Mouse (Mus musculus): ENCODE measurements at regions not wholly inside any gene's neighbourhood (a gene's known extent, or its start where the extent isn't known, plus 50 kb on each side); places are given as distances from the start of the nearest gene placed in this dataset.

GRCm38 (mm10) chr15:40453235-40453634, 319.1 kb downstream of the 9330182O14Rik start:
- Histone ChIP-seq H3K9ac (replicated peaks; ENCODE audit: low read depth) (no peak overlapping the region), H3K4me3 (ENCODE audit: low read depth, low read length) (no peak overlapping the region), H3K4me2 (replicated peaks; ENCODE audit: low read depth, low read length) (no peak overlapping the region), H3K4me1 (ENCODE audit: insufficient read depth, low read depth, low read length) (no peaks in the 10 kb centered on the region), H3K36me3 (ENCODE audit: insufficient read depth, low read length) (no peaks in the 10 kb centered on the region), H3K27me3 (replicated peaks; ENCODE audit: insufficient read depth, low read length) (no peaks in the 10 kb centered on the region), H3K9me3 (ENCODE audit: low read length) (no peaks in the 10 kb centered on the region), H3K27ac (ENCODE audit: low read length) (no peak overlapping the region)
- no peak for TF ChIP-seq EP300 (IDR thresholded peaks at IDR 0.05)
- TF ChIP-seq CTCF (IDR thresholded peaks at IDR 0.05) = no peak
- 73% methylated on average over 2 of the region's 2 CpGs for WGBS
- ATAC-seq = no peak
- DNase-seq (ENCODE audit: low spot score) = no peak

GRCm38 (mm10) chr15:40475659-40476355, 341.6 kb downstream of the 9330182O14Rik start:
- peak; percentile 20 for DNase-seq (ENCODE audit: low spot score)
- Histone ChIP-seq H3K4me3 (ENCODE audit: low read depth, low read length) (no peak overlapping the region), H3K9me3 (ENCODE audit: low read length) (no peaks in the 10 kb centered on the region), H3K27ac (ENCODE audit: low read length) (no peak overlapping the region), H3K27me3 (replicated peaks; ENCODE audit: insufficient read depth, low read length) (no peaks in the 10 kb centered on the region), H3K4me1 (ENCODE audit: insufficient read depth, low read depth, low read length) (no peaks in the 10 kb centered on the region), H3K36me3 (ENCODE audit: insufficient read depth, low read length) (no peaks in the 10 kb centered on the region), H3K4me2 (replicated peaks; ENCODE audit: low read depth, low read length) (no peak overlapping the region), H3K9ac (replicated peaks; ENCODE audit: low read depth) (no peak overlapping the region)
- no peak for TF ChIP-seq EP300 (IDR thresholded peaks at IDR 0.05)
- TF ChIP-seq CTCF (IDR thresholded peaks at IDR 0.05) = no peak
- ATAC-seq = no peak
- 39% methylated on average over 7 of the region's 7 CpGs for WGBS

DNA sequence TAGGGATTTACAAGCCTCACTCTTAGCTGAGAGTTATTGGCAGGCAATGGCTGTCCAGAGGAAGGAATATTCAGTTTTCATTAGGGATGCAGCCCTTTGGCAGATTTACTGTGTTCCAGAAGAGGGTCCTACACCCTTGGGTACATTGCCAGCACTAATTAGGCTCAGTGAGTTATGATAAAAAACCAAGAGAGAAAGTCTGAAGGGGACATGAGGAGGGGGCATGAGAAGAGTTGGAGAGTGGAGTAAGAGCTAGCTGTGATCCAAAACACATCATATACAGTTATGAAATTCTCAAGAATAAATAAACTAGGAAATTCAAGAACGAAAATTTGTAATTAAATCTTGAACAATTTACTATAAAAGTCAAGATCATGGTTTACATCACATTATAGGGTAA, 346.2 kb downstream of the 9330182O14Rik start:
- no peak overlapping the region for H3K4me3 ChIP-seq (ENCODE audit: low read depth, low read length)
- ATAC-seq = no peak
- H3K4me1 ChIP-seq (ENCODE audit: insufficient read depth, low read depth, low read length) = no peaks in the 10 kb centered on the region
- 44% methylated on average over 1 of the region's 1 CpGs for WGBS
- H3K27ac ChIP-seq (ENCODE audit: low read length) = no peak overlapping the region
- DNase-seq (ENCODE audit: low spot score) = no peak
- no peaks in the 10 kb centered on the region for H3K9me3 ChIP-seq (ENCODE audit: low read length)
- H3K4me2 ChIP-seq (replicated peaks; ENCODE audit: low read depth, low read length) = no peak overlapping the region
- no peaks in the 10 kb centered on the region for H3K36me3 ChIP-seq (ENCODE audit: insufficient read depth, low read length)
- TF ChIP-seq CTCF (IDR thresholded peaks at IDR 0.05) (no peak), EP300 (IDR thresholded peaks at IDR 0.05) (no peak)
- H3K9ac ChIP-seq (replicated peaks; ENCODE audit: low read depth) = no peak overlapping the region
- no peaks in the 10 kb centered on the region for H3K27me3 ChIP-seq (replicated peaks; ENCODE audit: insufficient read depth, low read length)

DNA sequence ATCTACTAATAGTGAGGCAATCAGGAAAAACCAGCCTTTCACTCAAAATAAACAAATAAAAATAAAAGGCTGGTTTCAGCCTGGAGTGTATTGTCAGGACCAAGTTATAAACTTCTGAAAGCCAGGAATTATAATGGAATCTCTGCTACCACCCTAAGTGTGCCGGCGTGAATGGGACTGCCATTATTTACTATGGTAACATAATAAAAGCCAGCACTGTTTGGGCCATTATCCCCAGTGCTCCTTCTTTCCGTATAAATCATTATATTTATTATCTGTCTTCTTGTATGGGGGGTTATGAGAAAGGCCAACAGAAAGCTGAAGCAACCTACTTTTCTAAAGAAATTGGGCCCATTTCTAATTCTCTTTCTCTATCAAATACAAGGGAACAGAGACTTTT, 347.1 kb downstream of the 9330182O14Rik start:
- DNase-seq (ENCODE audit: low spot score) (no peak), ATAC-seq (no peak)
- TF ChIP-seq EP300 (IDR thresholded peaks at IDR 0.05) (no peak), CTCF (IDR thresholded peaks at IDR 0.05) (no peak)
- Histone ChIP-seq H3K4me2 (replicated peaks; ENCODE audit: low read depth, low read length) (no peak overlapping the region), H3K9ac (replicated peaks; ENCODE audit: low read depth) (no peak overlapping the region), H3K27me3 (replicated peaks; ENCODE audit: insufficient read depth, low read length) (no peaks in the 10 kb centered on the region), H3K36me3 (ENCODE audit: insufficient read depth, low read length) (no peaks in the 10 kb centered on the region), H3K4me3 (ENCODE audit: low read depth, low read length) (no peak overlapping the region), H3K9me3 (ENCODE audit: low read length) (no peaks in the 10 kb centered on the region), H3K4me1 (ENCODE audit: insufficient read depth, low read depth, low read length) (no peaks in the 10 kb centered on the region), H3K27ac (ENCODE audit: low read length) (no peak overlapping the region)
- 70% methylated on average over 3 of the region's 3 CpGs for WGBS

DNA sequence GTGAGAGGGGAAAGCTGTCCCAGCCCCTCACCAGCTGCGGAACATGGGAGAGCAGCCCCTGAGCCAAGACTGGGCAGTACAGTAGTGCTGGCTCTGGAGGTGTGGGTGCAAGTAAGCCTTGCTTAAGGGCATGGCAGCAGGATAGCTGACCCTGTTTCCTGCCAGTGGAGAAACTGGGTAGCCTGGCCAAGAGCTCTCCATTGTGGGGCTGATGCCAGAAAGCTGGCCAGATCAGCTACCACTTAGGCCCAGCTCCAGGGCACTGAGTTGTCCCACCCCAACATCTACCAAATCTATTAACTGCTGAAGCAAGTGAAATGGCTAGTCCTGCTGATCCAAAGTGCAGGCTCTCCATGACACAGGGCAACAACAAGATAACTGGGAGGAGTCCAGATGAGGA, 351.8 kb downstream of the 9330182O14Rik start:
- H3K4me3 ChIP-seq (ENCODE audit: low read depth, low read length) = no peak overlapping the region
- WGBS = 95% methylated on average over 1 of the region's 1 CpGs
- DNase-seq (ENCODE audit: low spot score) = no peak

DNA sequence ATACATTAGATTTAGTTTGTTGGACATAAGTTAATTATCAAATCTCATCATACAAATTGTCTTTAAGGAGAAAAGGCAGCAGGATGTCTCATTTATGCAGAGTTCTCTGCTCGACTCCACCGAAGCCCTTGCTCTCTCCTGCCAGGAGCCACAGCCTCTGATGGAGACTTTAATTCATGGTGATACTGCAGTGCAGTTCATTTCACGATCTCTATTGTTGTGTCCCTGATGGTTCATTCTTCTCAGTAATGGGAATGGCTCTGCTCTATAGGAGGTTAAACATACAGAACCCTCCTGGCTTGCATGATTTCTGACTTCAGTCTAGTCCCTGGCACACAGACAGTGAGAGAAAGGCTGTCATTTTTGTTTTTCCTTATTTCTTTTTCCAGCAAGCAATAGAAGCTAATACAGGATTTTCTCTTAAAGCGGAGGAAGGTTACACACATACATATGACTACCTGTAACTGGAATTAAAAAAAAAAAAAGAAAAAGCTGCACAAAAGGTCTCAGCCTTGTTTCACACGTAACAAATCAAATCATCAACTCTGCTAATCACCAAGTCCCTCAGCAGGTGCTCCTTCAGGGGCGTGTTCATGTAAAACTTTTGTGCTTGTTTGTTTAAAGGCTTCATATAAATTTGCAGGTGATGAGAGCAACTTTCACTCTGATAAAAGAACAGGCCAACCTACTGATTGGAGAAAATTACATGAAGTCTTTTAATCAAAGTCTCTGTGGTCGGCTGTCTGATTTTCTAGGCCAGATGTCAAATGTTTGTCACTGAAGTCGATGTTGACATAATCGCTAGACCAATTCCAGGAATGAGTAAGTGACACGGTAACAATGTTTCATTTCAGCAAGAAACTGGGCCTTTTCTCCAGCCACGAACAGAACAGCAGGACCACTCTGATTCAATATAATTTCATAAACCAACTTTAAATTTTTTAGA, 367.3 kb downstream of the 9330182O14Rik start:
- H3K9me3 ChIP-seq (ENCODE audit: low read length) = no peaks in the 10 kb centered on the region
- TF ChIP-seq EP300 (IDR thresholded peaks at IDR 0.05) = no peak
- TF ChIP-seq CTCF (IDR thresholded peaks at IDR 0.05) = no peak
- 55% methylated on average over 11 of the region's 11 CpGs for WGBS

More for the DNA sequence above, 351.8 kb downstream of the 9330182O14Rik start:
- TF ChIP-seq EP300 (IDR thresholded peaks at IDR 0.05) (no peak), CTCF (IDR thresholded peaks at IDR 0.05) (no peak)
- no peak for ATAC-seq
- Histone ChIP-seq H3K9ac (replicated peaks; ENCODE audit: low read depth) (no peak overlapping the region), H3K27ac (ENCODE audit: low read length) (no peak overlapping the region), H3K9me3 (ENCODE audit: low read length) (no peaks in the 10 kb centered on the region), H3K27me3 (replicated peaks; ENCODE audit: insufficient read depth, low read length) (no peaks in the 10 kb centered on the region), H3K4me2 (replicated peaks; ENCODE audit: low read depth, low read length) (no peak overlapping the region), H3K36me3 (ENCODE audit: insufficient read depth, low read length) (no peaks in the 10 kb centered on the region), H3K4me1 (ENCODE audit: insufficient read depth, low read depth, low read length) (no peaks in the 10 kb centered on the region)

More for the DNA sequence above, 367.3 kb downstream of the 9330182O14Rik start:
- H3K27me3 ChIP-seq (replicated peaks; ENCODE audit: insufficient read depth, low read length) = no peaks in the 10 kb centered on the region
- ATAC-seq (no peak), DNase-seq (ENCODE audit: low spot score) (peak; percentile 12)
- no peak overlapping the region for H3K4me3 ChIP-seq (ENCODE audit: low read depth, low read length)
- no peaks in the 10 kb centered on the region for H3K4me1 ChIP-seq (ENCODE audit: insufficient read depth, low read depth, low read length)
- no peaks in the 10 kb centered on the region for H3K36me3 ChIP-seq (ENCODE audit: insufficient read depth, low read length)
- H3K9ac ChIP-seq (replicated peaks; ENCODE audit: low read depth) = no peak overlapping the region
- H3K27ac ChIP-seq (ENCODE audit: low read length) = no peak overlapping the region
- H3K4me2 ChIP-seq (replicated peaks; ENCODE audit: low read depth, low read length) = no peak overlapping the region
